Mouse (Mus musculus) heart, embryonic 14.5 days (tissue): ENCODE data around the gene Wdr47. TPM values are rescaled to one million over a fixed set of nuclear protein-coding genes. Genes with fewer than 3 reads are reported as not detected.
"Not testable (repeated sequence)": the region's sequence is repeated elsewhere in the genome, so short reads cannot be mapped to it uniquely, and the experiment has no call there.

ENCODE experiments used
- ATAC-seq: fragments of 200-750 bp; cut with Nextera tagmentation; 2 replicates; pipeline ENCODE4 v1.8.0; 2017; ENCODE audit warnings: low read depth, moderate TSS enrichment; ENCODE audit not compliant: insufficient number of reproducible peaks, insufficient read depth, low FRiP score
- H3K27ac ChIP-seq, 2 experiments: fragments of 200-500 bp in 1 of 2; fragments of 300-500 bp in 1 of 2; sonication (generic) in 1 of 2; replicated peaks in 1 of 2; 2 replicates each; pipeline ENCODE4 v1.5.1; 2012 to 2014; ENCODE audit warnings: low read depth in 2 of 2, low read length in 2 of 2, control low read depth in 1 of 2, mild to moderate bottlenecking in 1 of 2, mixed read lengths in 1 of 2; ENCODE audit not compliant: control insufficient read depth in 1 of 2, insufficient read depth in 1 of 2
- H3K27me3 ChIP-seq: fragments of 300-500 bp; sonication (generic); 2 replicates; pipeline ENCODE4 v1.6.1; 2014; ENCODE audit warnings: mild to moderate bottlenecking, low read length, control low read depth; ENCODE audit not compliant: control insufficient read depth, insufficient read depth
- H3K36me3 ChIP-seq: fragments of 300-500 bp; sonication (generic); 2 replicates; pipeline ENCODE4 v1.6.1; 2014; ENCODE audit warnings: mild to moderate bottlenecking, control low read depth, low read length, mixed read lengths; ENCODE audit not compliant: control insufficient read depth, insufficient read depth
- H3K4me1 ChIP-seq, 2 experiments: fragments of 200-500 bp in 1 of 2; fragments of 300-500 bp in 1 of 2; sonication (generic) in 1 of 2; 2 replicates each; pipeline ENCODE4 v1.6.1; 2012 to 2014; ENCODE audit warnings: low read length in 2 of 2, control low read depth in 1 of 2, mixed read lengths in 1 of 2; ENCODE audit not compliant: control insufficient read depth in 2 of 2, insufficient read depth in 2 of 2
- H3K4me2 ChIP-seq: fragments of 300-500 bp; sonication (generic); 2 replicates; pipeline ENCODE4 v1.6.1; 2014; ENCODE audit warnings: mild to moderate bottlenecking, low read length
- H3K4me3 ChIP-seq, 2 experiments: fragments of 200-500 bp in 1 of 2; fragments of 300-500 bp in 1 of 2; sonication (generic) in 1 of 2; 2 replicates each; pipeline ENCODE4 v1.5.1; 2012 to 2014; ENCODE audit warnings: low read length in 2 of 2, mild to moderate bottlenecking in 2 of 2, control low read depth in 1 of 2, low read depth in 1 of 2, moderate library complexity in 1 of 2; ENCODE audit not compliant: control insufficient read depth in 1 of 2, insufficient read depth in 1 of 2
- H3K9ac ChIP-seq: fragments of 300-500 bp; sonication (generic); 2 replicates; pipeline ENCODE4 v1.6.1; 2014; ENCODE audit warnings: mild to moderate bottlenecking, low read length
- H3K9me3 ChIP-seq: fragments of 300-500 bp; sonication (generic); 2 replicates; pipeline ENCODE4 v1.6.1; 2016; ENCODE audit warnings: low read length, control low read depth; ENCODE audit not compliant: control insufficient read depth
- whole genome bisulfite sequencing: fragments of 180-500 bp; shearing (Covaris S2); extraction: QIAGEN DNeasy Blood & Tissue Kit; methylation state at CpG from one replicate; pipeline ENCODE4 v1.1.7; 2014; 5-methylcytosine and 5-hydroxymethylcytosine counted together
- polyA plus RNA-seq: library from polyadenylated mRNA; unstranded; fragments of >200 nt; fragmentation: Nextera tagmentation; extraction: Ambion mirVana; gene quantifications from 2 replicates; pipeline ENCODE4 v1.2.1, GENCODE M21; 2014

The Wdr47 gene
- polyA plus RNA-seq, 1 experiment from 2014 or later: 10.0 TPM

DNA sequence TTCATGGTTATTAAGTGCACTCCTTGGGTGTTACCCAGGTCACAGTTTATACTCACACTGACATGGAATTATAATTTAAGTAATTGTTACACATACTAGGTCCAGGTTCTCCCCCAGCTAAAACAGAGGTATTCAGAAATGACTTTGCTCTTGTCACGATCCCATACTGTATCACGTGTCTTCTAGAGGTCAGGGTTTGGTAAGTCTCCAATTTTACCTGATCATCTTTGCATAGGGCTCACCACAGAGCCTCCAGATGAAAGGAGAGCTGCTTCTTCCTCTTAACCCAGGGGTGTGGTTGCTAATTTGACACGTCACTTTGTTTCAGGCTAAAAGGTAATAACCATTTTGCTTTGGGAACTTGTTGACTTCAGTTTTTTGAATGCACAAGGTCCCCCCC, 53.8 kb downstream of the Wdr47 start:
- no peak overlapping the region for H3K4me3 ChIP-seq
- peaks cover 10% of the 10 kb centered on the region; the same call in 1 of the 2 replicates for H3K36me3 ChIP-seq
- 80% methylated on average over 3 of the region's 3 CpGs for WGBS
- no peak overlapping the region for H3K9ac ChIP-seq
- H3K27me3 ChIP-seq: no peaks in the 10 kb centered on the region
- H3K4me2 ChIP-seq: no peak overlapping the region
- no peak overlapping the region for H3K27ac ChIP-seq
- H3K9me3 ChIP-seq: no peaks in the 10 kb centered on the region
- no peak for ATAC-seq
- no peaks in the 10 kb centered on the region for H3K4me1 ChIP-seq

DNA sequence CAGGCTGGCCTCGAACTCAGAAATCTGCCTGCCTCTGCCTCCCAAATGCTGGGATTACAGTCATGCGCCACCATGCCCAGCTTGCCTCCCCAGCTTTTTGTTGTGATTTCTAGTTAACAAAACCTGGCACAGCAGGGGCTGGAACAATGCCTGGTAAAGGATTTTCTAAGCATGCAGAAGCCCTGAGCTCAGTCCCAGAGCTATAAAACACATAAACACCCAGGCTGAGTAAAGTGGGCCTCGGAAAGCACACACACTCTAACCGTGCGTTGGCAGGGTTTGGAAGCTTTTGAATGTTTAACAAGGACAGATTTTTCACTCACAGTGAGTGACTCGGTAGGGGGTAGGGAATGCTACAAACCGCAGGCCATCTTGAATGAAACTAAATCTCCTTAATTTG, 55.0 kb downstream of the Wdr47 start:
- H3K4me2 ChIP-seq: no peak overlapping the region
- WGBS: 64% methylated on average over 7 of the region's 7 CpGs
- ATAC-seq: no peak
- H3K4me1 ChIP-seq: no peaks in the 10 kb centered on the region
- H3K27me3 ChIP-seq: no peaks in the 10 kb centered on the region
- peaks cover 10% of the 10 kb centered on the region; the same call in 1 of the 2 replicates for H3K36me3 ChIP-seq
- no peak overlapping the region for H3K27ac ChIP-seq
- no peaks in the 10 kb centered on the region for H3K9me3 ChIP-seq
- no peak overlapping the region for H3K4me3 ChIP-seq
- H3K9ac ChIP-seq: no peak overlapping the region

DNA sequence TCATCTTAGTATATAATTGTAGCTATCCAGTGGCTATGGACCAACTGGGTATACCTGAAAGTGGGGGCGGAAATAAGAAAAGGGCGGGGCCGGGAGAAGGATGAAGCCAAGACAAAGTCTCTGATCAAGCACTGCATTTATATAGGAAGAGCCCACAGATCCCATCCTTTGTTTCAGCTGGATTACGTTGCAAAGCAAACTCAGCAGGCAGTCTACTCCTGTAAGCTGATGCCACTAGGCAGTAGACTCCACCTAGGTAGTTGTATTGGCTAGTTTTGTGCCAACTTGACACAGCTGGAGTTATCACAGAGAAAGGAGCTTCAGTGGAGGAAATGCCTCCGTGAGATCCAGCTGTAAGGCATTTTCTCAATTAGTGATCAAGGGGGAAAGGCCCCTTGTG, 56.6 kb downstream of the Wdr47 start:
- not testable (repeated sequence) for H3K9ac ChIP-seq, H3K4me3 ChIP-seq, ATAC-seq, H3K27me3 ChIP-seq, H3K27ac ChIP-seq, H3K9me3 ChIP-seq, H3K36me3 ChIP-seq, H3K4me1 ChIP-seq, H3K4me2 ChIP-seq
- WGBS: 39% methylated on average over 5 of the region's 5 CpGs

DNA sequence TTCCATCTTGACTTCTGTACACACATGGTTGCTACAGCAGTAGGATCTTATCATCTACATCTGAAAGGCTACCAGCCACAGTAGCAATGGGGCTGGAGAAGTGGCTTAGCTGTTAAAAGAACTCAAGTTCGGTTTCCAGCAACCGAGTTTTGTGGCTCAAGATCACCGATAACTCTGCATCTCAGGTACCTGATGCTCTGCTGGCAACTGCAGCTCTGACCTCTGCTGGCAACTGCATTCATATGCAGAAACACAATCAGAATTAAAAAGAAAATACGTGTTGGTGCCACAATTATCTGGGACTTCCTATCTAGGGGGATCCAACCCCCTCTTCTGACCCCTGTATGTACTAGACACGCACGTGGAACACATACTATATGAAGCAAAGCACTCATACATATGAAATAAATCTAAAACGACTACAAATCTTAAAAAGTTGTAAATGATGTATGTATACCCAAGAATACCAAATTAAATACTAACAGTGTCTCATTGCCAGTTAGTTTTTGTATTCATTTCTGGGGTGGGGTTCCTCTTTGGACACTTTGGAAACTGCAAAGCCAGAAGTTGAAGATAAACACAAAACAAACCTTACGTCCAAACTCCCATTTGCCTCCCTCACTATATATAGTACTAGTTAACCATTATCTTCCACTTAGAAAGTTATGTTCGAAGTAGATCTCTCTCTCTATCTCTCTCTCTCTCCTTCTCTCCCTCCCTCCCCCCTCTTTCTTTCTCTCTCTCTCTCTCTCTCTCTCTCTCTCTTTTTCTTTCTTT, 62.0 kb downstream of the Wdr47 start:
- no peak for ATAC-seq
- H3K9me3 ChIP-seq: no peaks in the 10 kb centered on the region
- H3K4me2 ChIP-seq: peak overlapping the region; percentile 67
- peak overlapping the region in 1 of 2 experiments; percentile 68; a peak in 2 of 4 replicates for H3K4me3 ChIP-seq
- H3K36me3 ChIP-seq: no peaks in the 10 kb centered on the region
- WGBS: 13% methylated on average over 9 of the region's 9 CpGs
- H3K27me3 ChIP-seq: no peaks in the 10 kb centered on the region
- H3K27ac ChIP-seq: no peak overlapping the region
- peak overlapping the region; percentile 58 for H3K9ac ChIP-seq
- H3K4me1 ChIP-seq: peaks cover 6 to 16% of the 10 kb centered on the region in 2 experiments

DNA sequence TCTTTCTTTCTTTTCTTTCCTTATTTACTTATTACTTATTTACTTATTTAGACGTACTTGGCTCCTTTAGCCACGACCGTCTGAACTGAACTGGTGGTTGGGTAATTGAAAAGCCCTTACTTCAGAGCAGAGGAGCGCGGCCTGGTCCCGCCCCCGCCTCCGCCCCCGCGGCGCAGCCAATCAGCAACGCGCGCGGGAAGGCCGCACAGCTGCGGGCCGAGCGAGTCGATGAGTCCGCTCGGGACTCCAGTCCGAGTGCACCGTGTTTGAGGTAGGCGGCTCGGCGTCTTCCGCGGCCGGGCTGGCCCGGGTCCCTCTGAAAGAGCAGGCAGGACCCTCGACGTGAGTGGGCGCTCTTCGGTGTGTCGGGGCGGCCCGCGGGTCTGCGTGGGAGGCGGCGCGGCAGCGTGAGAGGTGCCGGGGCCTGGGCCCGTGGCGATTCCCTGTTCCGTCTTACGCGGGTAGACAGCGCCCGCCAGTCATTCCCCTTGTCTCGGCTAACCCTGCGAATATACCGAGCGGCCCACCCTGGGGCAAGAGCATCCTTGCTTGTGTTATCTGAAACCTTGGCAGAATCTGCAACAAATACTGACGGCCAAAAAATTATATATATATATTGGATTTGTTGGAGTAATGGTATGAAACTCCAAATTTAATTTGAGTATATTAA, 62.8 kb downstream of the Wdr47 start, which contains the start of gene Clcc1:
Gene Clcc1 (plus strand): TSS at position 204 of the 670 bp plus-strand sequence.
- H3K9ac ChIP-seq: peak within 1 kb of the TSS; percentile 84
- peak within 1 kb of the TSS; percentile 68 to 91 for H3K4me3 ChIP-seq
- under 1% methylated on average over 57 of the region's 57 CpGs for WGBS
- H3K9me3 ChIP-seq: no peaks in the 10 kb centered on the region
- H3K27ac ChIP-seq: peak within 1 kb of the TSS; percentile 70 to 76
- H3K4me2 ChIP-seq: peak within 1 kb of the TSS; percentile 74
- ATAC-seq: peak; percentile 95
- peaks cover 6 to 16% of the 10 kb centered on the region in 2 experiments for H3K4me1 ChIP-seq
- H3K36me3 ChIP-seq: no peaks in the 10 kb centered on the region
- H3K27me3 ChIP-seq: no peaks in the 10 kb centered on the region

DNA sequence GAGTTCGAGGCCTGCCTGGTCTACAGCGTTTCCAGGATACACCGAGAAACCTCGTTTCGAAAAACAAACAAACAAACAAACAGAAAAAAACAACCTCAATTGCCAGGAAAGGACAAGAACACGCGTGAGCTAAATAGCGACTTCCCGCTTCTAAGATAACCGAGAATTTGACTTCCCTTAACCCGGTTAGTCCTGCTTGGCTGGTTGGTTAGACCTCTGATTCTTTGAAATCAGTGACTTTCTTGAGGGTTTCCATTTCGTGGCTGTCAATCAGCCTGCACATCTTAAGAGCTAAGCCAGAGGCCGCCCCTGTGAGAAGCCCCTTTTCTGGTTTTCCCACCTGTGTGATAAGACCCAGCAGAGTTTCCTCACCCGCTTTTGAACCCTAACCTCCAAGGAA, 63.5 kb downstream of the Wdr47 start:
- peak overlapping the region; percentile 74 for H3K4me2 ChIP-seq
- H3K27ac ChIP-seq: peak overlapping the region in 1 of 2 experiments; percentile 76; a peak in 1 of 4 replicates
- H3K36me3 ChIP-seq: no peaks in the 10 kb centered on the region
- H3K4me1 ChIP-seq: peaks cover 6 to 16% of the 10 kb centered on the region in 2 experiments
- H3K9ac ChIP-seq: peak overlapping the region; percentile 84
- no peaks in the 10 kb centered on the region for H3K27me3 ChIP-seq
- no peak for ATAC-seq
- H3K4me3 ChIP-seq: peak overlapping the region; percentile 68 to 91
- WGBS: 17% methylated on average over 14 of the region's 14 CpGs
- H3K9me3 ChIP-seq: no peaks in the 10 kb centered on the region

DNA sequence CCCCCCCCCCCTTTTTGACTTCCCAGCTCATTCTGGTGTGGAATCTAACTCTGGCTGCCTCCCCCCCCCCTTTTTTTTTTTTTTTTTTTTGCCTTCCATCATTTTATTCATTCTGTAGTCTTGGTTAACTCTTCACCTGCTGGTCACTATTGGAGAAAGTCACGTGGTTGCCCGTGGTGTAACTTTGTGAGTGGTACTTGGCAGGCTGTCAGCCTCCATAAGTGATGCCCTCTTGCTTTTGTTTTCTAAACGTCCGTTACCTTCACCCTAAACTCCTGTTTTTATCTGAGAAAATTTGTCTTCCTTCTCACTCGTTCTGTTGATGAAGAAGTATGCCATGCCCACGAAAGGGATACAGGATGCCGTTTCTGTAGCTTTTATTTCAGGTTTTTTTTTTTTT, 64.4 kb downstream of the Wdr47 start:
- H3K4me1 ChIP-seq: peaks cover 6 to 16% of the 10 kb centered on the region in 2 experiments
- no peak overlapping the region for H3K4me3 ChIP-seq
- H3K36me3 ChIP-seq: no peaks in the 10 kb centered on the region
- ATAC-seq: no peak
- H3K4me2 ChIP-seq: no peak overlapping the region
- no peak overlapping the region for H3K27ac ChIP-seq
- no peak overlapping the region for H3K9ac ChIP-seq
- H3K27me3 ChIP-seq: no peaks in the 10 kb centered on the region
- H3K9me3 ChIP-seq: no peaks in the 10 kb centered on the region
- WGBS: 88% methylated on average over 7 of the region's 7 CpGs
